Mouse (Mus musculus): Measurements from ENCODE around the gene Olfr325. TPM values are rescaled to one million over a fixed set of nuclear protein-coding genes. Genes with fewer than 3 reads are reported as not detected.
"Not testable (repeated sequence)": the region's sequence is repeated elsewhere in the genome, so short reads cannot be mapped to it uniquely, and the experiment has no call there.

The Olfr325 gene
- total RNA-seq (2021) = not detected
- long read RNA-seq, experiment 1 = 0 reads
- long read RNA-seq, experiment 2 = 0 reads

- DNase-seq (ENCODE audit: low spot score in 2 of 2) = no peak
These were observed at the start of gene Olfr325 for GRCm38 (mm10) chr11:58577430-58577829. TSS of gene Olfr325 (plus strand) at chr11:58577730.

- DNase-seq (ENCODE audit: low spot score in 2 of 2) = not testable (repeated sequence)
These were observed 42.8 kb upstream of the Olfr325 start, which contains the start of gene Olfr330 for GRCm38 (mm10) chr11:58534736-58535135. TSS of gene Olfr330 (minus strand) at chr11:58534836.

- DNase-seq (ENCODE audit: low spot score in 2 of 2) = no peak
These were observed 31.2 kb upstream of the Olfr325 start, which contains the start of gene Olfr329-ps for GRCm38 (mm10) chr11:58546322-58546721. TSS of gene Olfr329-ps (minus strand) at chr11:58546422.

- DNase-seq (ENCODE audit: low spot score in 2 of 2) = no peak
These were observed 22.0 kb upstream of the Olfr325 start, which contains the start of gene Olfr328 for GRCm38 (mm10) chr11:58555536-58555935. TSS of gene Olfr328 (minus strand) at chr11:58555636.

- no peak for DNase-seq (ENCODE audit: low spot score in 2 of 2)
These were observed 7.1 kb upstream of the Olfr325 start, which contains the start of gene Olfr224 for GRCm38 (mm10) chr11:58570405-58570804. TSS of gene Olfr224 (minus strand) at chr11:58570553.

GRCm38 (mm10) chr11:58578636-58579035 lies 1.1 kb downstream of the Olfr325 start:
- peak; percentile 21 to 85 for DNase-seq (ENCODE audit: low spot score in 2 of 2)

- peak; percentile 29 to 38 for DNase-seq (ENCODE audit: low spot score in 2 of 2)
These were observed 10.4 kb downstream of the Olfr325 start for GRCm38 (mm10) chr11:58587898-58588348.

GRCm38 (mm10) chr11:58588620-58589250 lies 11.2 kb downstream of the Olfr325 start:
- DNase-seq (ENCODE audit: low spot score in 2 of 2) = peak in 1 of 2 experiments; percentile 20

GRCm38 (mm10) chr11:58594814-58595213 lies 17.3 kb downstream of the Olfr325 start, which contains the start of gene Olfr324:
TSS of gene Olfr324 (plus strand) at chr11:58595114.
- DNase-seq (ENCODE audit: low spot score in 2 of 2) = no peak

GRCm38 (mm10) chr11:58597837-58598236 lies 20.3 kb downstream of the Olfr325 start:
- no peak for DNase-seq (ENCODE audit: low spot score in 2 of 2)

- DNase-seq (ENCODE audit: low spot score in 2 of 2) = no peak
These were observed 24.5 kb downstream of the Olfr325 start for GRCm38 (mm10) chr11:58602062-58602461.

- DNase-seq (ENCODE audit: low spot score in 2 of 2) = no peak
These were observed 25.4 kb downstream of the Olfr325 start for GRCm38 (mm10) chr11:58602800-58603560.

GRCm38 (mm10) chr11:58604688-58605087 lies 27.2 kb downstream of the Olfr325 start:
- no peak for DNase-seq (ENCODE audit: low spot score in 2 of 2)

GRCm38 (mm10) chr11:58605228-58605627 lies 27.7 kb downstream of the Olfr325 start:
- DNase-seq (ENCODE audit: low spot score in 2 of 2) = no peak

- no peak for DNase-seq (ENCODE audit: low spot score in 2 of 2)
These were observed 28.8 kb downstream of the Olfr325 start for GRCm38 (mm10) chr11:58606177-58606919.

- no peak for DNase-seq (ENCODE audit: low spot score in 2 of 2)
These were observed 29.5 kb downstream of the Olfr325 start for GRCm38 (mm10) chr11:58607030-58607429.

- no peak for DNase-seq (ENCODE audit: low spot score in 2 of 2)
These were observed 35.8 kb downstream of the Olfr325 start for GRCm38 (mm10) chr11:58613359-58613758.

- no peak for DNase-seq (ENCODE audit: low spot score in 2 of 2)
These were observed 37.0 kb downstream of the Olfr325 start for GRCm38 (mm10) chr11:58614526-58614925.

- no peak for DNase-seq (ENCODE audit: low spot score in 2 of 2)
These were observed 38.4 kb downstream of the Olfr325 start, which contains the start of gene 2210407C18Rik for GRCm38 (mm10) chr11:58615975-58616374. TSS of gene 2210407C18Rik (minus strand) at chr11:58616075.

- DNase-seq (ENCODE audit: low spot score in 2 of 2) = no peak
These were observed 40.8 kb downstream of the Olfr325 start for GRCm38 (mm10) chr11:58618369-58618768.

GRCm38 (mm10) chr11:58618793-58619192 lies 41.3 kb downstream of the Olfr325 start:
- DNase-seq (ENCODE audit: low spot score in 2 of 2) = no peak
